Comparison of ENCODE assay signal across 8 mouse cellular contexts in genomic region chr7:34167766-34168469, GRCm38 (mm10). TPM values are rescaled to one million over a fixed set of nuclear protein-coding genes. Genes with fewer than 3 reads are reported as not detected.
A peak's percentile ranks its signal among the peaks of the same experiment; 100 is the strongest.
DNase-seq lines count a peak whose midpoint lies in the region; ATAC-seq and TF ChIP-seq lines count a peak whose summit lies in the region.

No protein-coding gene starts in this region.

- under 1% methylated on average over 54 of the region's 54 CpGs for WGBS in limb, embryonic 10.5 days
- under 1% methylated on average over 54 of the region's 54 CpGs for whole genome bisulfite sequencing in midbrain, embryonic 12.5 days

- TF ChIP-seq POLR2A in testis, adult 2 months (IDR thresholded peaks at IDR 0.05; ENCODE audit: control insufficient read depth, low read depth, low read length) = no peak

- no peaks in the 10 kb centered on the region; the same call in 1 of the 2 replicates for H3K36me3 ChIP-seq in testis, adult 2 months (ENCODE audit: control insufficient read depth, insufficient read depth, low read length)
- peaks cover 35% of the 10 kb centered on the region for H3K36me3 ChIP-seq in limb, embryonic 10.5 days
- H3K36me3 ChIP-seq in midbrain, embryonic 12.5 days = peaks cover 23% of the 10 kb centered on the region

- no peak for DNase-seq in testis, postnatal 14 days (ENCODE audit: low spot score)
- peak; percentile 41 to 68 for DNase-seq in gastrocnemius, adult 8-10 months (ENCODE audit: low spot score in 2 of 2)
- peak; percentile 64 for DNase-seq in limb, embryonic 10.5 days (ENCODE audit: low spot score)
- DNase-seq in ovary, postnatal 10 days (ENCODE audit: low spot score) = no peak
- no peak for DNase-seq in cerebellum, adult 11 months

- no peaks in the 10 kb centered on the region for H3K27me3 ChIP-seq in testis, adult 2 months (ENCODE audit: control insufficient read depth, insufficient read depth, low read length)
- no peaks in the 10 kb centered on the region for H3K27me3 ChIP-seq in limb, embryonic 10.5 days (ENCODE audit: low read depth, poor library complexity, severe bottlenecking)
- no peaks in the 10 kb centered on the region for H3K27me3 ChIP-seq in midbrain, embryonic 12.5 days

- H3K4me3 ChIP-seq in testis, adult 2 months (ENCODE audit: control insufficient read depth, low read depth, low read length) = peak overlapping the region; percentile 98
- peak overlapping the region; percentile 96 for H3K4me3 ChIP-seq in brown adipose tissue, adult 24 weeks (ENCODE audit: insufficient read depth, low read depth, low read length)
- peak overlapping the region; percentile 70 for H3K4me3 ChIP-seq in limb, embryonic 10.5 days
- H3K4me3 ChIP-seq in midbrain, embryonic 12.5 days = peak overlapping the region; percentile 91

- peak overlapping the region; percentile 96 for H3K27ac ChIP-seq in testis, adult 2 months (ENCODE audit: control insufficient read depth, insufficient read depth, low read depth, low read length)
- peak overlapping the region; percentile 80 for H3K27ac ChIP-seq in brown adipose tissue, adult 24 weeks (replicated peaks; ENCODE audit: low read depth, low read length)
- H3K27ac ChIP-seq in limb, embryonic 10.5 days = peak overlapping the region; percentile 95
- H3K27ac ChIP-seq in midbrain, embryonic 12.5 days (replicated peaks) = peak overlapping the region; percentile 89

- H3K4me1 ChIP-seq in testis, adult 2 months (ENCODE audit: control insufficient read depth, insufficient read depth, low read length) = no peaks in the 10 kb centered on the region; the same call in 1 of the 2 replicates
- peaks cover 2% of the 10 kb centered on the region; the same call in 1 of the 2 replicates for H3K4me1 ChIP-seq in brown adipose tissue, adult 24 weeks (ENCODE audit: control insufficient read depth, insufficient read depth, insufficient read length, low read length)
- H3K4me1 ChIP-seq in limb, embryonic 10.5 days = peaks cover 11% of the 10 kb centered on the region; the same call in 1 of the 2 replicates
- H3K4me1 ChIP-seq in midbrain, embryonic 12.5 days = peaks cover 11% of the 10 kb centered on the region

- H3K4me2 ChIP-seq in midbrain, embryonic 12.5 days (replicated peaks) = peak overlapping the region; percentile 75

- H3K9me3 ChIP-seq in limb, embryonic 10.5 days (replicated peaks) = no peaks in the 10 kb centered on the region
- no peaks in the 10 kb centered on the region for H3K9me3 ChIP-seq in midbrain, embryonic 12.5 days

- peak; percentile 8 for ATAC-seq in midbrain, embryonic 12.5 days (ENCODE audit: low FRiP score, low read depth)

- peak overlapping the region; percentile 96 for H3K9ac ChIP-seq in midbrain, embryonic 12.5 days (replicated peaks)

- TF ChIP-seq CTCF in testis, adult 2 months (IDR thresholded peaks at IDR 0.05; ENCODE audit: control insufficient read depth, insufficient read depth, insufficient replicate concordance, low read depth, low read length) = no peak

RNA-seq across cellular contexts. Expression of gene Uba2, which starts 1.5 kb away (rescaled TPM):
- polyA plus RNA-seq in testis, adult 2 months (2012; rRNA removed) = 56.6 and 57.1 TPM in 2 replicates
- 39.0 and 39.9 TPM in 2 replicates for polyA plus RNA-seq in brown adipose tissue, adult 24 weeks (2012; ENCODE audit: insufficient read depth, insufficient read length, missing spikeins)
- total RNA-seq in gastrocnemius, adult 8-10 months (2022) = 10 to 100 TPM; 33.2 to 42.5 (median 37.5) TPM
- polyA plus RNA-seq in limb, embryonic 10.5 days (2016; fragmentation: Nextera tagmentation; extraction: Ambion mirVana) = 297 and 310 TPM in 2 replicates
- polyA plus RNA-seq in midbrain, embryonic 12.5 days (2016; fragmentation: Nextera tagmentation; extraction: Ambion mirVana) = 247 TPM in 2 replicates

RNA-seq across cellular contexts. Expression of gene Pdcd2l, which starts 28.5 kb away (rescaled TPM):
- polyA plus RNA-seq in testis, adult 2 months (2012; rRNA removed) = 32.1 and 34.1 TPM in 2 replicates
- polyA plus RNA-seq in brown adipose tissue, adult 24 weeks (2012; ENCODE audit: insufficient read depth, insufficient read length, missing spikeins) = 11.5 and 22.8 TPM in 2 replicates
- 10 to 100 TPM; 13.0 to 18.6 (median 16.9) TPM for total RNA-seq in gastrocnemius, adult 8-10 months (2022)
- polyA plus RNA-seq in limb, embryonic 10.5 days (2016; fragmentation: Nextera tagmentation; extraction: Ambion mirVana) = 75.4 and 88.1 TPM in 2 replicates
- 64.9 and 74.9 TPM in 2 replicates for polyA plus RNA-seq in midbrain, embryonic 12.5 days (2016; fragmentation: Nextera tagmentation; extraction: Ambion mirVana)

RNA-seq across cellular contexts. Expression of gene Wtip, which starts 34.9 kb away (rescaled TPM):
- polyA plus RNA-seq in testis, adult 2 months (2012; rRNA removed) = 10.6 and 12.1 TPM in 2 replicates
- polyA plus RNA-seq in brown adipose tissue, adult 24 weeks (2012; ENCODE audit: insufficient read depth, insufficient read length, missing spikeins) = 2.6 and 4.4 TPM in 2 replicates
- 1 to 10 TPM; 2.4 to 4.5 (median 2.4) TPM for total RNA-seq in gastrocnemius, adult 8-10 months (2022)
- polyA plus RNA-seq in limb, embryonic 10.5 days (2016; fragmentation: Nextera tagmentation; extraction: Ambion mirVana) = 6.3 and 7.2 TPM in 2 replicates
- polyA plus RNA-seq in midbrain, embryonic 12.5 days (2016; fragmentation: Nextera tagmentation; extraction: Ambion mirVana) = 3.0 and 3.8 TPM in 2 replicates

Comparison
In these comparisons a context has a peak if more than half of its experiments do, and no peak if none do; other contexts are left out.
1. DNase-seq: peak in gastrocnemius, adult 8-10 months (2 of 2) and limb, embryonic 10.5 days (single experiment); none in testis, postnatal 14 days (single experiment), ovary, postnatal 10 days (single experiment) and cerebellum, adult 11 months (single experiment).
2. Peak in every context shown above with its lines, with median percentiles within 50 percentile points of each other: H3K27ac ChIP-seq and H3K4me3 ChIP-seq.